Mouse (Mus musculus) frontal cortex, postnatal 25 days (tissue): Measurements from ENCODE around the gene Rgs9bp.
A peak's percentile ranks its signal among the peaks of the same experiment; 100 is the strongest.
"Not testable (repeated sequence)": the region's sequence is repeated elsewhere in the genome, so short reads cannot be mapped to it uniquely, and the experiment has no call there.

Experiments
- DNase-seq, 2 experiments: peaks; one replicate each; pipeline ENCODE4 v3.0.0; 2022; ENCODE audit warnings: low spot score in 2 of 2

Gene Rgs9bp

DNA sequence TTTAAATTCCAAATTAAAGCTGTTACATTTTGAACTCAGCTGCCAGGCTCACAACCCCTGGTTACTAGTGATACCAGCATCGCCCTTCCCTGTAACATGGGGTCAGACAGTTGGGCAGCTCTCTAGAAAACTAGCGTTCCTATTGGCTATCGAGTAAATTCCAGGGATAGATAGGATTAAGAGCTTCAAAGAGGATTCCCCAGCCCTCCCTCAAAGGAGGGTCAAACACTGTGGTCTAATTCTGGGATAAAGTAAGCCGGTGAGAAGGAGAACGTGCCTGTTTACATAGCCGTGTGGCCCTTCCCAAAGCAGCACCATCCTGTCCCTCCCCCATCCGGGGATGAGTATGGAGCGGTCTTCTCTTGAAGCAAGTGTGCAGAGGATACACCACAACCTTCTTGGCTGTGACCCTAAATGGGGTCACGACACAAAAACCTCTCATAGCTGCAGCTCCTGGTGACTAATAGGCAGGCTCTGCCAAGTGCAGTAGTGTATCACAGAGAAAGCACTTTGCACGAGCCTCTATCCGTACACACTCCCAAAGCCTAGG, 1.8 kb downstream of the Rgs9bp start:
- no peak for DNase-seq

DNA sequence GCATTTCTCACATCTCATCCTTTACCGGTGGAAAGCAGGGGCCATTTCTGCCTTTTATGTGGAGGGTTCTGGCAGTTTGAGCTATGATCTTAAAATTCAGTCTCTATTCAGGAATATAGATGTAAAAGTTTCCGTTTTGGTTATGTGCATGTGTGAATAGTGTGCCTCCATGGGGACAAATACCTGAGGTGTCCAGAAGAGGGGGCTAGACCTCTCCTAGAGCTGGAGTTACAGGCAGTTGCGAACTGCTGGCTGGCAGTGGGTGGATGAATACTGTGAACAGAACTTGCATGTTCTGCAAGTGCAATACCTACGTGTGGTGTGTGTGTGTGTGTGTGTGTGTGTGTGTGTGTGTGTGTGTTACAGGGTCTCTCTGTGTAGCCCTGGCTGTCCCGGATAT, 2.7 kb downstream of the Rgs9bp start:
- DNase-seq = no peak

DNA sequence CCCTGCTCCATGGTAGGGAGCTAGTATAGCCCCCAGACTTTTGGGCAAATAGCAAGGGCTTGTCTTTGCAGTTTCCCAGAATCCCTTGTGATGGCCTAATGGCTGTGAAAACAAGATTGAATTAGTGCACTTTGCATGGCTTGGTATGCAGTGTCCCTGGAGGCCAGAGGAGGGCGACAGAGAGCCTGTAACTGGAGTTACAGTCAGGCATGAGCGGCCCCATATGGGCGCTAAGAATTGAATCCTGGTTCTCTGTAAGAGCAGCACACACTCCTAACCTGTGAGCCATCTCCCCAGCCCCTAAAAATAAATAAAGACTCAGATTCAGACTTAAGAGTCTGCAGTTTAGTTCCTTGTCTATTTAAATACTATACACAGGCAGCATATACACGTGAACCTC, 5.5 kb downstream of the Rgs9bp start:
- no peak for DNase-seq

- not testable (repeated sequence) for DNase-seq
These were observed 14.5 kb downstream of the Rgs9bp start for GRCm38 (mm10) chr7:35570883-35571282.

DNA sequence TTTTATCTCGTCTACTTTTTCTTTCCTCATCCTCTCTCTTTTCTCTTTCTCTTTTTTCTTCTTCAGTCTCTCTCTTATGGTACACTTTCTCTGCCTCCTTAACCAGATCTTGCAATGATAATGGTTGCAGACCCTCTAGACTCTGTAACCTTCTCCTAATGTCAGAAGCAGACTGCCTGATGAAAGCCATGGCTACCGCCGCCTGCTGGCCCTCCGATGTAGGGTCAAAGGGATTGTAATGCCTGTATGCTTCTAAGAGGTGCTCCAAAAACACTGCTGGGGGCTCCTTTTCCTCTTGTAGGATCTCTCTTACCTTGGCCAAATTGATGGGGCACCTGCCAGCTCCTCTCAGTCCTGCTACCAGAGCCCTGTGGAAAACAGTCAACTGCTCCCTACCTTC, 15.7 kb downstream of the Rgs9bp start:
- DNase-seq = not testable (repeated sequence)

GRCm38 (mm10) chr7:35565965-35566364, 19.4 kb downstream of the Rgs9bp start:
- not testable (repeated sequence) for DNase-seq

- not testable (repeated sequence) for DNase-seq
These were observed 20.5 kb downstream of the Rgs9bp start for GRCm38 (mm10) chr7:35564872-35565271.

- no peak for DNase-seq
These were observed 21.1 kb downstream of the Rgs9bp start for GRCm38 (mm10) chr7:35564067-35564865.

DNA sequence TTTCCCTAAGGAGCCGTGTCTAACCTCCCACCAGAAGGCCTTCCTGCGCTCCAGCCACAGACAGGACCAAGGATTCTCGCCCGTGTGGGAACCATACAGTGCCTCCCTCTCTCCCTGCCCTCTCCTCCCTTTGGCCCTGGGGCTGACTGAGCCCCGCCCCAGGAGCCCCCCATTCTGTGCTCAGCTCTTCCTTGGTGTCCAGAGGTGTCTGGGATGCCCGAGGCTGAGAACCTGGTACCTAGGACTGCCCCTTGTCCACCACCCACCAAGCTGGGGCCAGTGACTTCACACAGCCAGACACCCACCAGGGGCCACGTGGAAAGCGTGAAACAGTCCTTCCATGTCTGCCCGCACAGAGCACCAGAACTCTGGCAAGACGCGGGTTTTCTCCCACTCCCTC, 22.3 kb downstream of the Rgs9bp start:
- DNase-seq = no peak

DNA sequence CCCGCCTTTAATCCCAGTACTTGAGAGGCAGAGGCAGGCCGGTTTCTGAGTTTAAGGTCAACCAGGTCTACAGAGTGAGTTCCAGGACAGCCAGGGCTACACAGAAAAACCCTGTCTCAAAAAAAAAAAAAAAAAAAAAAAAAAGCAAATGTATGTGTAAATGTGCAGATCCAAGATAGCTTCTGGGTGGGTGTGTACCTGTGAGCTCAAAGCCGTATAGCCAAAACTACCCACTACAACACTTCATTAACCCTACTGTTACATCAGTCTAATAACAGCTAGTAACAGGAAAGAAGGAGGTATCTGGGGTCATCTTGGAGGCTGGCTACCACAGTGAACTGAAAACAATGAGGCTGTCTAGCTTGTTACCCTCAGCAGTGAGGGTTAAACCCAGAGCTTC, 25.5 kb downstream of the Rgs9bp start:
- DNase-seq = no peak

GRCm38 (mm10) chr7:35558681-35559080, 26.7 kb downstream of the Rgs9bp start:
- DNase-seq = no peak

DNA sequence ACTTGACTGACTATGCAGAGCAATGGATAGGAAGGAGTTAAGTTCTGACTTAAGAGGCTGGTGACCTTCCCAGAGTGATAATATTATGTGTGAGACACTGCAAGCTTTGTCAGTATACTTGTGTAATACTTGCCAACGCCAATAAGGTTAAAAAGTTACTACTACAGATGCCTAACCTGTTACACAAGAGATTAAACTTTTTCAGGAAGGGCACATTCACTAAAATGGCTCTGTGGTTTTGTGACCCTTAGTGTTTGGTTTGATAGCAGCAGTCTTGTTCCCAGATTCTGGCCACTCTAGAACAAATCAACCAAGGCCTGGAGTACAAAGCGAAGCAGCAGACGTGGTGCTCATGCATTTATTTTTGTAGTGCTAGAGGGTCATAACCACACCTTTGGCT, 27.8 kb downstream of the Rgs9bp start:
- DNase-seq = no peak

DNA sequence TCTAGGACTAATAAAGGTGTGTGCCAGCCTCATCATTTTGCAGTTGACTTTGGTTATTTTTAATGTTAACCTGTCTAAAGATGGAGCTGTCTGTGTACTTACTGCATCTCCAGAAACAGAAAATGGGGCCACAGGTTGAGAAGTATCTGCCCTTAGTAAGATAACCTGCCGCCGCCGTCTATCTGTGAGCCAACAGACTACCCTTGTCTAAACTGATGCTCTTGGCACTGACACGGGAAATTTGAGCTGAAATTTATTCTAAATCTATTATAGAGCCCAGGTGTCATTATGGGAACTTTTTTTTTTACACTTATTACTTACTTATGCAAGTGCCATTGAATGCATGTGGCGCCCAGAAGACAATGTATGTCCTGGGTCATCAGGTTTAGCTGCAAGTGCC, 28.5 kb downstream of the Rgs9bp start:
- no peak for DNase-seq

DNA sequence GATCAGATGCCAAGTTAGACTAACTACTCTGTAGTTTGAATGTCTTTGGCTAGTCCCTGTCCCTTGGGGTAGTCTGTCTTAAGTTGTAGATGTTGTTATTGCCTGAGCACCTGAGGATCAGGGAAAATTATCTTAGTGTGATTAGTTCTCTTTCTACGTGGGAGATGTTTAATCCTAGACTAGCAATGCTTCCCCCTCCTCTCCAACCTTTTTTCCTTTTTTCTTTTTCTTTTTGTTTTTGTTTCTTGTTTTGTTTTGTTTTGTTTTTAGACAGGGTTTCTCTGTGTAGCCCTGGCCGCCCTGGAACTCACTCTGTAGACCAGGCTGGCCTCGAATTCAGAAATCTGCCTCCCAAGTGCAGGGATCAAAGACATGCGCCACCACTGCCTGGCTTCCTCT, 29.2 kb downstream of the Rgs9bp start, which contains the start of gene Nudt19:
Gene Nudt19 (minus strand): TSS at position 100 of the 399 bp plus-strand sequence.
- DNase-seq = no peak

- peak; percentile 81 to 83 for DNase-seq
These were observed 29.9 kb downstream of the Rgs9bp start for GRCm38 (mm10) chr7:35555224-35556204.

GRCm38 (mm10) chr7:35554605-35555175, 30.7 kb downstream of the Rgs9bp start:
- peak; percentile 9 to 15 for DNase-seq

- peak in 1 of 2 experiments; percentile 15 for DNase-seq
These were observed 31.4 kb downstream of the Rgs9bp start for GRCm38 (mm10) chr7:35553751-35554604.

DNA sequence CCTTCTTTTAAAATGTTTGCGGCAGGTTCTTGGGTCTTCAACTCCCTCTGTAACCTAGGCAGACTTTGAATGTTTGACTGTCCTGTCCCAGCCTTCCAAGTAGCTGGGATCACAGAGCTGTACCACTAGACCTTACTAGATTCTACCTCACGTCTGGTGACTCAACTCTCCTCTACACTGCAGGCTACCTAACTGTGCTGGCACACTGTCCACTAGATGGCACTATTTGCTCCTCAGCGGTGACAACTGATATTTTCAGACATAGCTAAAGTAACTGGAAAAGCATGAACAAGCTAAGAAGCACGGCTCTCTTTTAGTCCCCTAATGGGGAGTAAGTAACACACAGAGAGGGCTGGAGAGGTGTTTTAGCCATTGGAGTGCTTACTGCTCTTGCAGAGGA, 39.5 kb downstream of the Rgs9bp start:
- DNase-seq = peak; percentile 25 to 28

DNA sequence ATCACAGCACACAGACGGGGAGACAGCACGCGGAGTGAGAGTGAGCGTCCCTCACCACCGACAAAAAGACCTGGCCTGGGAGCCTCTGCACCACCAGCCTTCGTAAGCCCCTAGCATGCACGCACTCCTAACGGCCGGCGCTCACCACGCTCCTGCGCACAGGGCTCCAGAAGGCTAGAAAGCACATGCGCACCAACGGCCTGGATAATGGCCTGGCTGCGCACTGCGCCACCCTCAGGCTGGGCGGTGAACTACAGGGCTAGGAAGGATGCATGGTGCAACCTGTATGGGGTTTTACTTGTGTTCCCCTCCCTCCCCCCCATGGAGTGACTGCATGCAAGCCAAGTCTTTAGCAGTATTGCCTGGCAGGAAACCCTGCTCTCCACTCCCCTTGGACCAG, 47.8 kb downstream of the Rgs9bp start, which contains the start of gene Tdrd12:
Gene Tdrd12 (minus strand): TSS at position 184 of the 400 bp plus-strand sequence.
- no peak for DNase-seq

DNA sequence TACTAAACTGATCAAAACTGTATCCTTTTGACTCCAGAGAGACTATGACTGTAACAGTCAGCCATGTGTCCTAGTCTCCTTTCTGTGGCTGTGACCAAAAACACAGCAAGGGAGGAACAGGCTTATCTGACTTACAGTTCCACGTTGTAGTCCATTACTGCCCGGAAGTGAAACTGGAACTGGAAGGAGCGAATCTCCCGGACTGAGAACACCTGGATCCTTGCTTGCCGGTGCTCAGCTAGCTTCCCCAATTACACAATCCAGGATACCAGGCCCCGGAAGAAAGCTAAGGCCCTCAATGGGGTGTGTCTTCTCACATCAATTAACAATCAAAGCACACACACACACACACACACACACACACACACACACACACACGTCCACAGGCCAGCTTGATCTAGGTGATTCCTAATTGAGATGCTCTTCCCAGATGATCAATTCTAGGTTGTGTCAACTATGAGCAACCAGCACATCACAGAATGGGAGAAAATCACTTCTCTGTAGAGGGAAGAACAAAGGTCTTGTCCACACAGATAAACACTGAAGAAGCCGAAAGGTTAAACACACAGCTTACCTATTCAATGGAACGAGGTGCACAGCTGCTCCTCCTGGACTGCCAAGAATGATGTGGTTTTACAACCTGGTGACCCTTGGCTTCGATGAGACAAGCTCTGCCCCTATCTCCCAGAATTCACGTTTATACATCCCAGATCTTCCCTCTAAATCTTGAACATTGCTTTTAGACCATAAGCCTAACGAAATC, 49.5 kb downstream of the Rgs9bp start:
- no peak for DNase-seq
